Mouse (Mus musculus) lung, adult 18-20 months (tissue): ENCODE results near the gene Sowahc.

ENCODE experiments used
- DNase-seq, 2 experiments: peaks; one replicate each; pipeline ENCODE4 v3.0.0; 2022; ENCODE audit warnings: mixed read lengths in 2 of 2

The Sowahc gene

GRCm38 (mm10) chr10:59221473-59222270, at the start of gene Sowahc, which contains the start of gene Sept10:
Gene Sowahc, plus strand, starts transcription at chr10:59221953.
Gene Sept10, minus strand, starts transcription at chr10:59221847.
- DNase-seq, result peak; percentile 98 to 99

GRCm38 (mm10) chr10:59172539-59172938, 49.2 kb upstream of the Sowahc start:
- no peak for DNase-seq

GRCm38 (mm10) chr10:59179620-59180019, 42.1 kb upstream of the Sowahc start:
- DNase-seq, result no peak

- DNase-seq, result no peak
Measured at GRCm38 (mm10) chr10:59182306-59182705, 39.4 kb upstream of the Sowahc start.

- DNase-seq, result no peak
Measured at GRCm38 (mm10) chr10:59194891-59195290, 26.9 kb upstream of the Sowahc start.

- DNase-seq, result no peak
Measured at GRCm38 (mm10) chr10:59196763-59197162, 25.0 kb upstream of the Sowahc start.

- DNase-seq, result no peak
Measured at GRCm38 (mm10) chr10:59200011-59200410, 21.7 kb upstream of the Sowahc start.

- peak in 1 of 2 experiments; percentile 24 for DNase-seq
Measured at GRCm38 (mm10) chr10:59220824-59221472, 805 bp upstream of the Sowahc start.

- peak; percentile 25 for DNase-seq
Measured at GRCm38 (mm10) chr10:59222271-59223101, 733 bp downstream of the Sowahc start.

- DNase-seq, result no peak
Measured at GRCm38 (mm10) chr10:59223301-59223700, 1.5 kb downstream of the Sowahc start.

GRCm38 (mm10) chr10:59223890-59224289, 2.1 kb downstream of the Sowahc start:
- DNase-seq, result no peak

- DNase-seq, result no peak
Measured at GRCm38 (mm10) chr10:59225137-59225536, 3.4 kb downstream of the Sowahc start.

- no peak for DNase-seq
Measured at GRCm38 (mm10) chr10:59229205-59229820, 7.6 kb downstream of the Sowahc start.

- DNase-seq, result no peak
Measured at GRCm38 (mm10) chr10:59235227-59235626, 13.5 kb downstream of the Sowahc start.

GRCm38 (mm10) chr10:59235847-59236246, 14.1 kb downstream of the Sowahc start:
- no peak for DNase-seq

- DNase-seq, result peak; percentile 67 to 68
Measured at GRCm38 (mm10) chr10:59236486-59236885, 14.7 kb downstream of the Sowahc start.

GRCm38 (mm10) chr10:59237757-59238156, 16.0 kb downstream of the Sowahc start:
- no peak for DNase-seq

GRCm38 (mm10) chr10:59241141-59241541, 19.4 kb downstream of the Sowahc start:
- peak; percentile 80 to 92 for DNase-seq

GRCm38 (mm10) chr10:59249531-59249930, 27.8 kb downstream of the Sowahc start:
- no peak for DNase-seq

- no peak for DNase-seq
Measured at GRCm38 (mm10) chr10:59250679-59251078, 28.9 kb downstream of the Sowahc start.

GRCm38 (mm10) chr10:59251980-59252379, 30.2 kb downstream of the Sowahc start:
- no peak for DNase-seq

GRCm38 (mm10) chr10:59252396-59252795, 30.6 kb downstream of the Sowahc start:
- no peak for DNase-seq
